Mouse (Mus musculus) stomach, adult 2 months (tissue): Measurements from ENCODE around the gene Vmn2r108. TPM values are rescaled to one million over a fixed set of nuclear protein-coding genes. Genes with fewer than 3 reads are reported as not detected.

Experiments
- polyA plus RNA-seq: library from polyadenylated mRNA; depleted of rRNA; stranded (reverse); fragments of >200 nt; gene quantifications from 2 replicates; pipeline ENCODE4 v1.2.3, GENCODE M21; 2012; rRNA removed

Gene Vmn2r108
- not detected in 2 replicates for polyA plus RNA-seq

DNA sequence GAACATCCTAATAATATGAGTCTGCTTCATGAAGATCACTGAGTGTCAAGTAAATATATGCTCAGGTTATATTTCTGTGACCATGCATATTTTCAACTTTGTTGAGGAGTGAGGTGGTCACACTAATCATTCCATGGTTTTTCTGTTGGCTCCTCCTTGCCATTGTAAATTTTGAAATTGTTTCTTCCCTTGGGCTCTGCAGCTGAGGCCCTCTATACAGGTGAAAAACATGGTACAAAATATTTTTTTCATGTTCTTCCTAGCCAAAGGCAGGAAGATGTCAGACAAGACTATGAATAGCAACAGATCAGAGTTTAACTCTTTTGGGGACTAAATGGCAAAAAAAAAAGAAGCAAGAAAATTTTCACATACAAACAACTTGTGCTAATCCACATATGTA lies at the start of gene Vmn2r108:
Gene Vmn2r108, minus strand, starts transcription at position 101 of the 400 bp plus-strand sequence.

DNA sequence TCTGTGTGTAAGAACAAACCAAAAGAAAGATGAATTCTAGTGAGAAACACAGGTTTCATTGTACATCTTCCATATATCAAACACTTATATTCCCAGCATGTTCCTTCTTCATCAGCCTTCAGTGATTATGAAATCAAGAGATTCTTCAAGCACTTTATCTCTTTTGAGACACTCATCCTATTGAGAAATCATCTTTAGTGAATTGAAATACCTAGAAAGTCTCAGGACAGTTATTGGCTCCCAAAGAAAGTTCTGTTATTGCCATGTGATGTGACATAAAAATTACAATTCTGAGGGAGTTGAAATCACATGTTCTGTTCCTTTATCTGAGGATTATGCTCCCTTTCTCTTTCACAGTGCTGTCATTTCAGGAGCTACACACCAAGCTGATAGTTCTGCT lies 16.7 kb upstream of the Vmn2r108 start, which contains the start of gene Vmn1r225:
Gene Vmn1r225, plus strand, starts transcription at position 301 of the 400 bp plus-strand sequence.

DNA sequence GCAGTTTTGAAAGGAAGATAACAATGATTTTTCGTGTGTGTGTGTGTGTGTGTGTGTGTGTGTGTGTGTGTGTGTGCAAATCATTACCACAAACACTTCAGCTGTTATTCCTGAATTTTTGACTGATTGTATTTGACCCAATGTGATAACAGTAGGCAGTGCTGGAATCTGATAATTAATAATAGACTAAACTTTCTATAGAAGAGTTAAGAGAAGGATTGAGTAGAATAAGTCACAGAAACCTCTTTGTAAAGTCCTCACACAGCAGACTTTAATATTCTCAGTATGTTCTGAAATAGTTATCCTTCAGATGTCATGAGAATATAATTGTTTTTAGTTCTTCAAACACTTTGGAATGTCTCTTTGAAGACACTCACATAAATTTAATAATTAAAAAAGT lies 67.3 kb downstream of the Vmn2r108 start, which contains the start of gene Vmn1r224:
Gene Vmn1r224, plus strand, starts transcription at position 301 of the 400 bp plus-strand sequence.

Other genes with a start within 250 kb of the Vmn2r108 start
- gene Vmn2r105, start 246.3 kb downstream of the Vmn2r108 start, polyA plus RNA-seq, result not detected in 2 replicates
- gene Vmn2r106, start 195.8 kb downstream of the Vmn2r108 start, polyA plus RNA-seq, result not detected in 2 replicates
- gene Vmn2r107, start 136.1 kb downstream of the Vmn2r108 start, polyA plus RNA-seq, result not detected in 2 replicates
- not detected in 2 replicates for gene Vmn1r224, start 67.2 kb downstream of the Vmn2r108 start, polyA plus RNA-seq
- gene Vmn1r225, start 16.8 kb upstream of the Vmn2r108 start, polyA plus RNA-seq, result not detected in 2 replicates
- not detected in 2 replicates for gene Vmn2r109, start 83.4 kb upstream of the Vmn2r108 start, polyA plus RNA-seq
- gene Vmn2r110, start 115.1 kb upstream of the Vmn2r108 start, polyA plus RNA-seq, result not detected in 2 replicates
- gene Fpr-rs3, start 143.5 kb upstream of the Vmn2r108 start, polyA plus RNA-seq, result not detected in 2 replicates
- gene Vmn1r226, start 201.5 kb upstream of the Vmn2r108 start, polyA plus RNA-seq, result not detected in 2 replicates
- gene Vmn1r227, start 248.5 kb upstream of the Vmn2r108 start, polyA plus RNA-seq, result not detected in 2 replicates